Mouse (Mus musculus) hindbrain, embryonic 12.5 days (tissue): ENCODE measurements around the gene 1700016C15Rik. TPM values are rescaled to one million over a fixed set of nuclear protein-coding genes. Genes with fewer than 3 reads are reported as not detected.
A peak's percentile ranks its signal among the peaks of the same experiment; 100 is the strongest.

Source experiments
- ATAC-seq: fragments of 200-750 bp; cut with Nextera tagmentation; 2 replicates; pipeline ENCODE4 v1.8.0; 2017; ENCODE audit warnings: moderate TSS enrichment; ENCODE audit not compliant: low FRiP score
- H3K27ac ChIP-seq: fragments of 300-500 bp; sonication (generic); 2 replicates; pipeline ENCODE4 v1.5.1; 2016; ENCODE audit warnings: mild to moderate bottlenecking
- H3K27me3 ChIP-seq: fragments of 300-500 bp; sonication (generic); 2 replicates; pipeline ENCODE4 v1.6.1; 2016; ENCODE audit warnings: mild to moderate bottlenecking
- H3K36me3 ChIP-seq: fragments of 300-500 bp; sonication (generic); 2 replicates; pipeline ENCODE4 v1.6.1; 2016; ENCODE audit warnings: mild to moderate bottlenecking
- H3K4me1 ChIP-seq: fragments of 300-500 bp; sonication (generic); 2 replicates; pipeline ENCODE4 v1.6.1; 2016
- H3K4me2 ChIP-seq: fragments of 300-500 bp; sonication (generic); replicated peaks from 2 replicates; pipeline ENCODE4 v1.6.1; 2016; ENCODE audit warnings: mild to moderate bottlenecking
- H3K4me3 ChIP-seq: fragments of 300-500 bp; sonication (generic); 2 replicates; pipeline ENCODE4 v1.5.1; 2016; ENCODE audit warnings: mild to moderate bottlenecking
- H3K9ac ChIP-seq: fragments of 300-500 bp; sonication (generic); 2 replicates; pipeline ENCODE4 v1.6.1; 2016; ENCODE audit warnings: mild to moderate bottlenecking, moderate library complexity
- H3K9me3 ChIP-seq: fragments of 300-500 bp; sonication (generic); replicated peaks from 2 replicates; pipeline ENCODE4 v1.6.1; 2016; ENCODE audit warnings: mild to moderate bottlenecking
- WGBS: fragments of 180-500 bp; shearing (Covaris S2); methylation state at CpG from one replicate; pipeline ENCODE4 v1.1.7; 2016; 5-methylcytosine and 5-hydroxymethylcytosine counted together
- polyA plus RNA-seq: library from polyadenylated mRNA; unstranded; fragments of >200 nt; fragmentation: Nextera tagmentation; extraction: Ambion mirVana; gene quantifications from 2 replicates; pipeline ENCODE4 v1.2.1, GENCODE M21; 2016

The 1700016C15Rik gene
- polyA plus RNA-seq, 1 experiment from 2014 or later, result not detected

GRCm38 (mm10) chr1:177719029-177719427, 10.6 kb upstream of the 1700016C15Rik start:
- no peak overlapping the region for H3K4me3 ChIP-seq

GRCm38 (mm10) chr1:177723786-177724185, 5.8 kb upstream of the 1700016C15Rik start:
- Histone ChIP-seq H3K27ac (no peak overlapping the region), H3K4me1 (peaks cover 2% of the 10 kb centered on the region), H3K9ac (no peak overlapping the region), H3K36me3 (no peaks in the 10 kb centered on the region), H3K4me2 (no peak overlapping the region), H3K4me3 (no peak overlapping the region), H3K27me3 (no peaks in the 10 kb centered on the region), H3K9me3 (no peaks in the 10 kb centered on the region)
- ATAC-seq, result no peak
- 81% methylated on average over 4 of the region's 4 CpGs for WGBS

More at GRCm38 (mm10) chr1:177719029-177719427, 10.6 kb upstream of the 1700016C15Rik start:
- Histone ChIP-seq H3K4me2 (no peak overlapping the region), H3K27me3 (no peaks in the 10 kb centered on the region), H3K9me3 (no peaks in the 10 kb centered on the region), H3K9ac (no peak overlapping the region), H3K36me3 (no peaks in the 10 kb centered on the region), H3K4me1 (peaks cover 6% of the 10 kb centered on the region), H3K27ac (no peak overlapping the region)
- 80% methylated on average over 3 of the region's 3 CpGs for WGBS
- peak; percentile 46; the same call in 1 of the 2 replicates for ATAC-seq

- no peak overlapping the region for H3K4me3 ChIP-seq
- H3K4me1 ChIP-seq, result no peaks in the 10 kb centered on the region
- no peak for ATAC-seq
- H3K27me3 ChIP-seq, result no peaks in the 10 kb centered on the region
- H3K4me2 ChIP-seq, result no peak overlapping the region
- no peak overlapping the region for H3K27ac ChIP-seq
- H3K9me3 ChIP-seq, result no peaks in the 10 kb centered on the region; the same call in 1 of the 2 replicates
- no peaks in the 10 kb centered on the region for H3K36me3 ChIP-seq
- H3K9ac ChIP-seq, result no peak overlapping the region
- 86% methylated on average over 5 of the region's 5 CpGs for WGBS
Measured at GRCm38 (mm10) chr1:177726870-177727269, 2.7 kb upstream of the 1700016C15Rik start.

DNA sequence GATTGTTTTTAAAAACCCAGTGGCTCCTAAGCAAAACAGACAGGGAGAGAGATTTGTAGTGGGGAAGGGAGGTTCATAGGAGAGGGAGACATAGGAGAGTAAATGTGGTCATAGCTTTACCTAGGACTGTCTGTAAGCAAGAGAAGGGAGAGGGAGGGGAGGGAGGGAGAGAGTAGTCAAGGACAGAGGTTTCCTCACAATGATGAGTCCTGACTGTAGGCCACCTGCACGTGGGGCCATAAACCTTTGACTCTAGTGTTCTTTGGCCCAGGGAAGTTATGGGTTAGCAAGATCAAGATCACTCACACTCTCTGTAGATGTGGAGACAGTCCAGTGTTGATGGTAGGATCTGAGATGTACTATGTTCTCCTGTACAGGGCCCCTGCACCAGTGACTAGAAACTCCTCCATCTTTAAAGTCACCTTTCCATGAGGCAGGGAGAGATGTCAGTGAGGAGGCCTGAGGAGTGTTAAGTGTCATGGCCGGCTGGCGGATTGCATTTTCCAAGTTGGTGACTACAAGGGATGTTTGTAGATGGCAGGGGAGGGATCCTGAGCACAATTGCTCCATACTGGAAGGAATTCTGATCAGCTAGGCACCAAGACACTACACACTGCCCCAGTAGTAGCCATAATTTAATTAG, 1.6 kb upstream of the 1700016C15Rik start:
- Histone ChIP-seq H3K9ac (no peak overlapping the region), H3K4me1 (no peaks in the 10 kb centered on the region), H3K9me3 (no peaks in the 10 kb centered on the region; the same call in 1 of the 2 replicates), H3K4me2 (no peak overlapping the region), H3K27ac (no peak overlapping the region), H3K4me3 (no peak overlapping the region), H3K27me3 (no peaks in the 10 kb centered on the region), H3K36me3 (no peaks in the 10 kb centered on the region)
- no peak for ATAC-seq
- WGBS, result 90% methylated on average over 3 of the region's 3 CpGs

GRCm38 (mm10) chr1:177731973-177732372, 2.4 kb downstream of the 1700016C15Rik start:
- H3K9ac ChIP-seq, result no peak overlapping the region
- no peaks in the 10 kb centered on the region; the same call in 1 of the 2 replicates for H3K9me3 ChIP-seq
- WGBS, result 83% methylated on average over 3 of the region's 3 CpGs
- no peaks in the 10 kb centered on the region for H3K27me3 ChIP-seq
- H3K4me2 ChIP-seq, result no peak overlapping the region
- no peaks in the 10 kb centered on the region for H3K36me3 ChIP-seq
- no peaks in the 10 kb centered on the region for H3K4me1 ChIP-seq
- no peak overlapping the region for H3K27ac ChIP-seq
- no peak for ATAC-seq
- no peak overlapping the region for H3K4me3 ChIP-seq

GRCm38 (mm10) chr1:177737505-177738105, 8.0 kb downstream of the 1700016C15Rik start:
- Histone ChIP-seq H3K4me3 (no peak overlapping the region), H3K4me2 (no peak overlapping the region), H3K9me3 (no peaks in the 10 kb centered on the region), H3K9ac (no peak overlapping the region), H3K27ac (no peak overlapping the region), H3K36me3 (no peaks in the 10 kb centered on the region), H3K27me3 (no peaks in the 10 kb centered on the region), H3K4me1 (no peaks in the 10 kb centered on the region)
- no peak for ATAC-seq
- WGBS, result 60% methylated on average over 6 of the region's 6 CpGs

- WGBS, result 69% methylated on average over 1 of the region's 1 CpGs
- H3K4me1 ChIP-seq, result no peaks in the 10 kb centered on the region
- no peaks in the 10 kb centered on the region for H3K27me3 ChIP-seq
- H3K4me2 ChIP-seq, result no peak overlapping the region
- no peak overlapping the region for H3K9ac ChIP-seq
- no peak for ATAC-seq
- H3K4me3 ChIP-seq, result no peak overlapping the region
- H3K9me3 ChIP-seq, result no peaks in the 10 kb centered on the region
- no peak overlapping the region for H3K27ac ChIP-seq
- no peaks in the 10 kb centered on the region for H3K36me3 ChIP-seq
Measured at GRCm38 (mm10) chr1:177740707-177741106, 11.1 kb downstream of the 1700016C15Rik start.

- no peak overlapping the region for H3K27ac ChIP-seq
- H3K4me1 ChIP-seq, result no peaks in the 10 kb centered on the region
- H3K9me3 ChIP-seq, result no peaks in the 10 kb centered on the region
- H3K9ac ChIP-seq, result no peak overlapping the region
- 86% methylated on average over 1 of the region's 1 CpGs for WGBS
- no peaks in the 10 kb centered on the region for H3K27me3 ChIP-seq
- H3K4me3 ChIP-seq, result no peak overlapping the region
- no peak for ATAC-seq
- no peak overlapping the region for H3K4me2 ChIP-seq
- H3K36me3 ChIP-seq, result no peaks in the 10 kb centered on the region
Measured at GRCm38 (mm10) chr1:177742119-177742518, 12.5 kb downstream of the 1700016C15Rik start.

DNA sequence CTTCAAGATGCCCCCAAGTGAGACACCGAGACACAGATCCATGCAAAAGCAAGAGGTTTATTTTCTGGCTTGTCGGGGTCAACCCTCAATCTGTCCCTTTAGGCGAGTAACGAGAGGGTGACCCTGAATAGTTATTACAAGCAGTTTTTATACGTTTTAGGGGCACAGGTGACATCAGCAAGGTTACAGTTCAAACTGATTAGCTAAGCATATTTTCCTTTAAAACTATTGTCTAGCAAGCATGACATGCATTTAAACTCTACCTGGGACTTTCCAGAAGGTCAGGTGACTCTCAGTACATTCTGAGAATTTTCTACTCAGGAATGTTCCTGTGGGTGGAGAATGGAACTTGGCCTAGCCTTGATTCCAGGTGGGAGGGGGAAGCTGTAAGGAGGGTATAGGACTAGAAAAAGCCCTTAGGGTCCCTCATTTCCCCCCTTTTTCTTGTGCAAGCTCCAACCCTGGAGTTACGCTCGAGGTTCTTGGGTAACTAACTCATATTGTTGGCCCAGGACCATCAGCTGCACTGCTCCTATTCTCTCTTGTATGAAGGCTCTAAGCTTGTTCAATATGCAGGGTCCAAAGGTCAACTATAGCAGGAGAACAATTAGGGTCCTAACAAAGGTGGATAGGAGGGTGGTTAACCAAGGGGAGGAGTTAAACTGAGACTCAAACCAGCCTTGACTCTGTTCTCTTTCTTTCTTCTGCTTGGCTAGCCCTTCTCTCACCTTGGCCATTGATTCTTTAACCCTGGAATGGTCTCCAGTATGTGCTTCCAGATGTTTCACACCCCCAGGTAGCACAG, 15.1 kb downstream of the 1700016C15Rik start:
- Histone ChIP-seq H3K4me3 (no peak overlapping the region), H3K4me1 (no peaks in the 10 kb centered on the region), H3K4me2 (no peak overlapping the region), H3K27ac (no peak overlapping the region), H3K27me3 (no peaks in the 10 kb centered on the region), H3K9me3 (peaks cover 10% of the 10 kb centered on the region), H3K36me3 (no peaks in the 10 kb centered on the region), H3K9ac (no peak overlapping the region)
- 79% methylated on average over 7 of the region's 7 CpGs for WGBS
- no peak for ATAC-seq

GRCm38 (mm10) chr1:177747869-177748540, 18.4 kb downstream of the 1700016C15Rik start:
- H3K27me3 ChIP-seq, result no peaks in the 10 kb centered on the region
- no peak for ATAC-seq
- H3K9me3 ChIP-seq, result peaks cover 26% of the 10 kb centered on the region
- H3K4me1 ChIP-seq, result no peaks in the 10 kb centered on the region
- no peak overlapping the region for H3K27ac ChIP-seq
- H3K36me3 ChIP-seq, result no peaks in the 10 kb centered on the region
- no peak overlapping the region for H3K4me3 ChIP-seq
- H3K4me2 ChIP-seq, result no peak overlapping the region
- over 99% methylated on average over 6 of the region's 6 CpGs for WGBS
- no peak overlapping the region for H3K9ac ChIP-seq

DNA sequence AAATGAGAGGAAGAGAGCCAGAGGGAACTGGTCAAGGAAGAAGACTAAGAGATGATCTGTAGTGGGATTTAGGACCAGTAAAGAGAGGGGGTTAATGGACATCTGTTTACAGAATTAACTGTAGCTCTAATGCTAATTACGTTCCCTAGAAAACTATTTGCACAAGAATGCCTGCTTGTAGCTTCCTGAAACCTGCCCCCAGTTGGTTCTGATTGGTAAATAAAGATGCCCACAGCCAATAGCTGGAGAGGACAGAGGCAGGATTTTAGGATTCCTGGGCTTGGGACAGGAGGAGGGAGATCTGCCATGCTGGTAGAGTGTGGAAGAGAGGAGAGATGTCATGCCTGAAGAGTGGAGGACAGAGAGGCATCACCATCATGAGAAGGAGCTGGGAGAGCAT, 23.9 kb downstream of the 1700016C15Rik start:
- Histone ChIP-seq H3K4me1 (no peaks in the 10 kb centered on the region), H3K9ac (no peak overlapping the region), H3K4me3 (no peak overlapping the region), H3K27me3 (no peaks in the 10 kb centered on the region), H3K27ac (no peak overlapping the region), H3K9me3 (peaks cover 26% of the 10 kb centered on the region), H3K4me2 (no peak overlapping the region), H3K36me3 (no peaks in the 10 kb centered on the region)
- ATAC-seq, result no peak
- 50% methylated on average over 1 of the region's 1 CpGs for WGBS

DNA sequence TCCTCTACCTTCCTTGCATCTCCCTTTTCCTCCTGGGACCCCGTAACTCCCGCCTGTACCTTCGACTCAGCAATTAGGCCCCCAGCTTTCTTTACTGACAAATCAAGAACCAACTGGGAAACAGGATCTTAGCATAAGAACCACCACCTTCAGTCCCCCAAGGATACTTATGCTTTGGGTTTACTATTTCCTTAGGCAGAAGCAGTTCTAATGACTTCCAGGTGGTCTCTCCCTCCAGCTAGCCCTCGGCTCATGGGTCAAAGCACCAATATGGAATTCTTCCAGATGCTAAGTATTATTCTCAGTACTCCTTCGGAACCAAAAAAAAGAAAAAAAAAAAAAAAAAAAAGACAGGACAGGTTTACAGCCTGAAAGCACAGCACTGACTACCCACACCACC, 27.6 kb downstream of the 1700016C15Rik start:
- Histone ChIP-seq H3K4me3 (no peak overlapping the region), H3K9me3 (no peaks in the 10 kb centered on the region), H3K27me3 (no peaks in the 10 kb centered on the region), H3K4me1 (no peaks in the 10 kb centered on the region), H3K27ac (no peak overlapping the region), H3K9ac (no peak overlapping the region), H3K36me3 (no peaks in the 10 kb centered on the region), H3K4me2 (no peak overlapping the region)
- no peak for ATAC-seq
- WGBS, result 66% methylated on average over 5 of the region's 5 CpGs
